Comparison of ENCODE assay signal across 31 mouse cellular contexts in genomic region chr16:30260012-30260635, GRCm38 (mm10). TPM values are rescaled to one million over a fixed set of nuclear protein-coding genes. Genes with fewer than 3 reads are reported as not detected.
DNase-seq lines count a peak whose midpoint lies in the region; ATAC-seq and TF ChIP-seq lines count a peak whose summit lies in the region.
"Had no signal": no experiment of that assay in that cellular context is flagged by ENCODE, and none has a peak within 500 bp of the region (broad histone marks: within the 10 kb centered on the region; RNA-seq: fewer than 3 reads in every experiment).

No protein-coding gene starts in this region.

- H3K4me1 ChIP-seq in liver, adult 2 months (ENCODE audit: control insufficient read depth, insufficient read depth, low read length): peaks cover 61% of the 10 kb centered on the region
- peaks cover 14% of the 10 kb centered on the region for H3K4me1 ChIP-seq in liver, embryonic 12.5 days
- peaks cover 10% of the 10 kb centered on the region for H3K4me1 ChIP-seq in limb, embryonic 10.5 days
- H3K4me1 ChIP-seq: midbrain, embryonic 15.5 days; neural tube, embryonic 12.5 days; stomach, embryonic 15.5 days had no signal

- ATAC-seq in cerebellum, adult (ENCODE audit: insufficient number of reproducible peaks, low FRiP score, low TSS enrichment): no peak
- no peak for ATAC-seq in liver, embryonic 12.5 days
- ATAC-seq: midbrain, embryonic 15.5 days; Patski had no signal

- peak overlapping the region; percentile 85 for H3K27ac ChIP-seq in liver, adult 2 months (replicated peaks; ENCODE audit: insufficient read depth, low read depth, low read length)
- H3K27ac ChIP-seq in liver, embryonic 12.5 days: no peak overlapping the region
- peak overlapping the region; percentile 14; the same call in 1 of the 2 replicates for H3K27ac ChIP-seq in limb, embryonic 10.5 days
- H3K27ac ChIP-seq: kidney, postnatal 0 days; limb, embryonic 13.5 days; liver, embryonic 15.5 days; macrophage; midbrain, embryonic 15.5 days; neural tube, embryonic 12.5 days; stomach, embryonic 15.5 days had no signal

- H3K79me2 ChIP-seq in liver, adult 2 months (ENCODE audit: control insufficient read depth, insufficient read depth, low read length): peaks cover 11% of the 10 kb centered on the region; the same call in 1 of the 2 replicates

- peak overlapping the region; percentile 40 for H3K4me3 ChIP-seq in liver, adult 2 months (ENCODE audit: insufficient read depth, low read depth, low read length)
- H3K4me3 ChIP-seq in liver, embryonic 12.5 days: no peak overlapping the region
- no peak overlapping the region for H3K4me3 ChIP-seq in limb, embryonic 10.5 days
- H3K4me3 ChIP-seq: limb, embryonic 13.5 days; liver, embryonic 15.5 days; midbrain, embryonic 15.5 days; neural tube, embryonic 12.5 days; stomach, embryonic 15.5 days had no signal

- TF ChIP-seq CTCF in liver, adult 2 months (IDR thresholded peaks at IDR 0.05; ENCODE audit: low read depth, low read length): no peak

- no peak overlapping the region for H3K4me2 ChIP-seq in liver, embryonic 12.5 days
- H3K4me2 ChIP-seq: limb, embryonic 13.5 days; liver, embryonic 15.5 days; midbrain, embryonic 15.5 days; neural tube, embryonic 12.5 days; stomach, embryonic 15.5 days had no signal

- peak overlapping the region; percentile 85 for H3K9ac ChIP-seq in liver, adult 2 months (ENCODE audit: low read depth, low read length)
- H3K9ac ChIP-seq in liver, embryonic 12.5 days: no peak overlapping the region
- H3K9ac ChIP-seq: limb, embryonic 13.5 days; liver, embryonic 15.5 days; midbrain, embryonic 15.5 days; neural tube, embryonic 12.5 days; stomach, embryonic 15.5 days had no signal

- DNase-seq in cerebellum, postnatal 10 days: peak; percentile 17 to 25
- peak; percentile 68 for DNase-seq in kidney, adult 11 months
- no peak for DNase-seq in kidney, postnatal 4 days
- peak; percentile 87 for DNase-seq in liver, adult 2 months (ENCODE audit: extremely low read depth, low read depth, low spot score)
- no peak for DNase-seq in limb, embryonic 10.5 days (ENCODE audit: low spot score)
- no peak for DNase-seq in lung, postnatal 25 days (ENCODE audit: low spot score)
- DNase-seq: cerebellum, adult 11 months; cerebellum, adult 9-11 months; gastrocnemius, postnatal 36 days; right cerebral cortex, adult 18-20 months; thymus, postnatal 25 days had no signal

- H3K9me3 ChIP-seq in liver, embryonic 12.5 days (replicated peaks): no peaks in the 10 kb centered on the region
- H3K9me3 ChIP-seq in limb, embryonic 10.5 days (replicated peaks): no peaks in the 10 kb centered on the region
- H3K9me3 ChIP-seq: G1E; limb, embryonic 13.5 days; liver, embryonic 15.5 days; midbrain, embryonic 15.5 days; neural tube, embryonic 12.5 days; stomach, embryonic 15.5 days had no signal

- 33% methylated on average over 15 of the region's 15 CpGs for WGBS in liver, adult 2 months
- WGBS in liver, embryonic 12.5 days (ENCODE audit: insufficient replicate concordance): 71% methylated on average over 15 of the region's 15 CpGs
- 91% methylated on average over 15 of the region's 15 CpGs for WGBS in limb, embryonic 10.5 days

- H3K27me3 ChIP-seq in liver, adult 2 months (ENCODE audit: control insufficient read depth, insufficient read depth, low read length): no peaks in the 10 kb centered on the region
- no peaks in the 10 kb centered on the region for H3K27me3 ChIP-seq in liver, embryonic 12.5 days (replicated peaks)
- H3K27me3 ChIP-seq in limb, embryonic 10.5 days (ENCODE audit: low read depth, poor library complexity, severe bottlenecking): 0 out of 2 replicates have a peak, but pooled peaks cover 6% of the 10 kb centered on the region
- H3K27me3 ChIP-seq: limb, embryonic 13.5 days; liver, embryonic 15.5 days; midbrain, embryonic 15.5 days; neural tube, embryonic 12.5 days; Patski; stomach, embryonic 15.5 days had no signal

- 0 out of 2 replicates have a peak, but pooled peaks have one; percentile 5 for TF ChIP-seq POLR2A in liver, adult 2 months (IDR thresholded peaks at IDR 0.05; ENCODE audit: extremely low read depth, insufficient read depth, low read length)

- H3K36me3 ChIP-seq in liver, adult 2 months (ENCODE audit: control insufficient read depth, insufficient read depth, low read length): no peaks in the 10 kb centered on the region
- no peaks in the 10 kb centered on the region for H3K36me3 ChIP-seq in liver, embryonic 12.5 days
- H3K36me3 ChIP-seq in limb, embryonic 10.5 days: no peaks in the 10 kb centered on the region
- H3K36me3 ChIP-seq: G1E; limb, embryonic 13.5 days; liver, embryonic 15.5 days; midbrain, embryonic 15.5 days; neural tube, embryonic 12.5 days; stomach, embryonic 15.5 days had no signal

RNA-seq across cellular contexts. Expression of gene Cpn2, which starts 7.2 kb away (rescaled TPM):
- total RNA-seq in liver, adult 2 months (2014; rRNA removed): 137 and 158 TPM in 2 replicates
- polyA plus RNA-seq in liver, adult 2 months (2012; rRNA removed): 263 and 285 TPM in 2 replicates
- polyA plus RNA-seq in liver, embryonic 12.5 days (2016; fragmentation: Nextera tagmentation; extraction: Ambion mirVana): 1.5 and 1.6 TPM in 2 replicates
- polyA plus RNA-seq in limb, embryonic 10.5 days (2016; fragmentation: Nextera tagmentation; extraction: Ambion mirVana): not detected in 2 replicates
- total RNA-seq: gastrocnemius, postnatal 36 days; left cerebral cortex, postnatal 14 days had no signal
- polyA plus RNA-seq: brain, embryonic 14.5 days; cortical plate, adult 2 months; embryonic facial prominence, embryonic 11.5 days; forebrain, embryonic 11.5 days; G1E; heart, embryonic 16.5 days; hindbrain, embryonic 11.5 days; kidney, postnatal 0 days; limb, embryonic 13.5 days; lung, embryonic 16.5 days; macrophage; midbrain, embryonic 15.5 days; neural tube, embryonic 12.5 days; Patski had no signal

RNA-seq across cellular contexts. Expression of gene Lrrc15, which starts 22.9 kb away (rescaled TPM):
- total RNA-seq in liver, adult 2 months (2014; rRNA removed): 0.07 TPM in 1 of 2 replicates, not detected in the other
- polyA plus RNA-seq in liver, adult 2 months (2012; rRNA removed): 0.02 TPM in 1 of 2 replicates, not detected in the other
- 0.02 TPM in 1 of 2 replicates, not detected in the other for polyA plus RNA-seq in liver, embryonic 12.5 days (2016; fragmentation: Nextera tagmentation; extraction: Ambion mirVana)
- polyA plus RNA-seq in limb, embryonic 10.5 days (2016; fragmentation: Nextera tagmentation; extraction: Ambion mirVana): 0.23 and 0.68 TPM in 2 replicates
- total RNA-seq: adrenal gland, postnatal 25 days had no signal
- polyA plus RNA-seq: cortical plate, adult 2 months; G1E; macrophage; Patski had no signal

RNA-seq across cellular contexts. Expression of gene Gp5, which starts 50.5 kb away (rescaled TPM):
- total RNA-seq in liver, adult 2 months (2014; rRNA removed): 0.28 and 0.34 TPM in 2 replicates
- 0.17 and 0.20 TPM in 2 replicates for polyA plus RNA-seq in liver, adult 2 months (2012; rRNA removed)
- 31.3 and 32.1 TPM in 2 replicates for polyA plus RNA-seq in liver, embryonic 12.5 days (2016; fragmentation: Nextera tagmentation; extraction: Ambion mirVana)
- 1.5 and 1.7 TPM in 2 replicates for polyA plus RNA-seq in limb, embryonic 10.5 days (2016; fragmentation: Nextera tagmentation; extraction: Ambion mirVana)
- total RNA-seq: gastrocnemius, postnatal 36 days had no signal

Comparison
In these comparisons a context has a peak if more than half of its experiments do, and no peak if none do; other contexts are left out.
1. DNase-seq: peak in cerebellum, postnatal 10 days (2 of 2), kidney, adult 11 months (single experiment) and liver, adult 2 months (single experiment); none in kidney, postnatal 4 days (0 of 2), limb, embryonic 10.5 days (single experiment) and lung, postnatal 25 days (single experiment).
2. RNA of gene Cpn2, which starts 7.2 kb away (polyA plus RNA-seq): 263 to 285 TPM in liver, adult 2 months; 1.5 to 1.6 TPM in liver, embryonic 12.5 days and not detected in limb, embryonic 10.5 days; every median in the first group is over 100 times any median in the second.
3. RNA of gene Gp5, which starts 50.5 kb away (polyA plus RNA-seq): 31.3 to 32.1 TPM in liver, embryonic 12.5 days; 1.5 to 1.7 TPM in limb, embryonic 10.5 days and 0.17 to 0.20 TPM in liver, adult 2 months; every median in the first group is over 10 times any median in the second.